Mouse (Mus musculus) leukemia stem cell, adult 10-12 weeks (primary cell): ENCODE data around the gene Ngef. TPM values are rescaled to one million over a fixed set of nuclear protein-coding genes. Genes with fewer than 3 reads are reported as not detected.

Experiments used
- polyA plus RNA-seq: library from polyadenylated mRNA; stranded (reverse); fragments of >175 nt; gene quantifications from 2 replicates; pipeline ENCODE4 v1.2.3, GENCODE M21; 2012; ENCODE audit warnings: low replicate concordance

Ngef gene
- not detected in 2 replicates for polyA plus RNA-seq

DNA sequence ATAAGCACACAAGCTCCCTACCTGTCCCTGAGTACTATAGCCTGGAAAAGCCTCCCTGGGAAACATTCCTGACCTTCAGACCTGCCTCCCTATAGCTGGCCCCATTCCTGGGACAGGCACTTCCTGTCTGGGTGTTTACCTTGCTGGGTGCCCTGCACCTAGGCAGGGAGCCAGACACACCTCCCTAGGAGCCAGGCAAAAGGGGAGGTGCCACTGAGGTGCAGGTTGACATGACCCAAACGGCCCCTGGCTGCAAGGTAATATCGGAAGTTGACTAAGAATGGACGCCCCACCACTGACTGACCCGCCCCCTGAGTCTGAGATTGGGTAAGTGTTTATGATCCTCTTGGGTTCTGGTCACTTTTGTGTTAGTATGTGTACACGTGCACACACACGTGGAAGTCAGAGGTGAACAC, at the start of gene Ngef:
Gene Ngef, minus strand, starts transcription at position 71 of the 416 bp plus-strand sequence.

DNA sequence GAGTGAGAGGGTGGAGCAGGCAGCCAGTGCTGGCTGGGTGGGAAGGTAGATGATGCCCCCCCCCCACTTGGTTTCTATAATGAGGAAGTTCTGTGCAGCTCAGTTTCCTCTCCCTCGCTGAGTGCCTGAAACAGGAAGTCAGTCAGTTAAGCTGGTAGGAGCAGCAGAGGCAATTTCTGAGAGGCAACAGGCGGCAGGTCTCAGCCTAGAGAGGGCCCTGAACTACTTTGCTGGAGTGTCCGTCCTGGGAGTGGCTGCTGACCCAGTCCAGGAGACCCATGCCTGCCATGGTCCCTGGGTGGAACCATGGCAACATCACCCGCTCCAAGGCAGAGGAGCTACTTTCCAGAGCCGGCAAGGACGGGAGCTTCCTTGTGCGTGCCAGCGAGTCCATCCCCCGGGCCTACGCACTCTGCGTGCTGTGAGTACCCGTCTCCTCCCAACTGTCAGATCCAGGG, 46.6 kb upstream of the Ngef start, which contains the start of gene Inpp5d:
Gene Inpp5d, plus strand, starts transcription at position 102 of the 458 bp plus-strand sequence.

DNA sequence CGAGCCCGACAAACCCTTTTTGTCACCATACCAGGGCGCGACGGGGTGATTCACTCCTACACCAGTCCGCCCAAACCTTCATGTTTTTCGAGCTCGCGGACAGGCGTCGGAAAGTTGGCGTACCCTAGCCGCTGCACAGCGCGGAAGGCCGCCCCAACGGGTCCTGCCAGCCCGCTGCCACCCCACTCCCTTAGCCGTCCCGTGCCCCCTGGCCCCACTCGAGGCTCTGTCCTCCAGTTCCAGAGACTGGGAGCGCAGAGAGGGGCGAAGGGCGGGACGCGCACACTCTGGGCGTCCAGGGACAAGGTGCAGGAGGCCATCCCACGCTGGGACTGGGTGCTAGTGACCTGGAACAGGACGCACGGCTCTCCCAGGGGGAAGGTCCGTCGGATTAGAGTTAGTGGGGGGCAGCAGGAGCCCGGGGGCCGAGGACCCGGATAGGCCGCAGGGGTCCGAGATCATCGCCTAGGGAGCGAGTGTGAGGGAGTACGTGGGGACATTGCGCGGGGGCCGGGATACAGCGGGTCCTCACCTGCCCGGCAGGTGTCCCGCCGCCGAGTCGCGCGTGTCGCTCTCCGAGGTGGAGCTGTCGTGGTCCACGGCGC, 64.0 kb downstream of the Ngef start, which contains the start of gene Neu2:
Gene Neu2, plus strand, starts transcription at position 329 of the 605 bp plus-strand sequence.

DNA sequence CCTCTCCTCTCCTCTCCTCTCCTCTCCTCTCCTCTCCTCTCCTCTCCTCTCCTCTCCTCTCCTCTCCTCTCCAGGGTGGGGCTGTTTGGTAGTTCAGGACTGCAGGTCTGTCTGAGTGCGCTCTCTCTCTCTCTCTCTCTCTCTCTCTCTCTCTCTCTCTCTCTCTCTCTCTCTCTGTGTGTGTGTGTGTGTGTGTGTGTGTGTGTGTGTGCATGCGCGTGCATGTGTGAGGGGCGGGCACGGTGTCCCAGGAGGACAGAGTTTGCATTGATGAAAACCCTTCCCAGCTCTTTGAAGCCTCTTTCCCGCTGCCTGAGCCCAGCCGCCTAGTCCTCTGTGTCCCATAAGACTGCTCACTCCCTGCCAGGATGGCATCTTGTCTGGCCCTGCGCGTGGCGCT, 103.7 kb downstream of the Ngef start, which contains the start of gene Snorc:
Gene Snorc, plus strand, starts transcription at position 301 of the 400 bp plus-strand sequence.

Other genes with a start within 250 kb of the Ngef start
- 7.8 and 11.5 TPM in 2 replicates for gene Gigyf2, start 246.9 kb downstream of the Ngef start, polyA plus RNA-seq
- gene Kcnj13, start 179.1 kb downstream of the Ngef start, polyA plus RNA-seq = not detected in 2 replicates
- gene Snorc, start 103.6 kb downstream of the Ngef start, polyA plus RNA-seq = not detected in 2 replicates
- gene Neu2, start 64.0 kb downstream of the Ngef start, polyA plus RNA-seq = not detected in 2 replicates
- 51.2 and 319 TPM in 2 replicates for gene Inpp5d, start 46.4 kb upstream of the Ngef start, polyA plus RNA-seq
- gene Atg16l1, start 182.0 kb upstream of the Ngef start, polyA plus RNA-seq = 2.9 and 12.6 TPM in 2 replicates
- 0.32 TPM in 1 of 2 replicates, not detected in the other for gene Sag, start 229.8 kb upstream of the Ngef start, polyA plus RNA-seq